Mouse (Mus musculus) kidney, embryonic 14.5 days (tissue): ENCODE data around the gene I830077J02Rik. TPM values are rescaled to one million over a fixed set of nuclear protein-coding genes. Genes with fewer than 3 reads are reported as not detected.

Experiments
- ATAC-seq: fragments of 200-750 bp; cut with Nextera tagmentation; 2 replicates; pipeline ENCODE4 v1.8.0; 2017; ENCODE audit warnings: moderate number of reproducible peaks, mild to moderate bottlenecking, moderate TSS enrichment, moderate library complexity; ENCODE audit not compliant: low FRiP score, low TSS enrichment
- H3K27ac ChIP-seq: fragments of 300-500 bp; sonication (generic); 2 replicates; pipeline ENCODE4 v1.5.1; 2014; ENCODE audit warnings: low read depth, mild to moderate bottlenecking, low read length, moderate library complexity, mixed read lengths
- H3K27me3 ChIP-seq: fragments of 300-500 bp; sonication (generic); 2 replicates; pipeline ENCODE4 v1.6.1; 2014; ENCODE audit warnings: mild to moderate bottlenecking, low read length; ENCODE audit not compliant: control insufficient read depth, insufficient read depth
- H3K36me3 ChIP-seq: fragments of 300-500 bp; sonication (generic); 2 replicates; pipeline ENCODE4 v1.6.1; 2014; ENCODE audit warnings: low read length, mixed read lengths; ENCODE audit not compliant: control insufficient read depth, insufficient read depth
- H3K4me1 ChIP-seq: fragments of 300-500 bp; sonication (generic); 2 replicates; pipeline ENCODE4 v1.6.1; 2014; ENCODE audit warnings: low read length, mixed read lengths; ENCODE audit not compliant: control insufficient read depth, insufficient read depth
- H3K4me2 ChIP-seq: fragments of 300-500 bp; sonication (generic); replicated peaks from 2 replicates; pipeline ENCODE4 v1.6.1; 2014; ENCODE audit warnings: low read depth, mild to moderate bottlenecking, low read length
- H3K4me3 ChIP-seq: fragments of 300-500 bp; sonication (generic); 2 replicates; pipeline ENCODE4 v1.5.1; 2014; ENCODE audit warnings: mild to moderate bottlenecking, low read length
- H3K9ac ChIP-seq: fragments of 300-500 bp; sonication (generic); 2 replicates; pipeline ENCODE4 v1.6.1; 2014; ENCODE audit warnings: low read depth, mild to moderate bottlenecking, low read length, moderate library complexity
- H3K9me3 ChIP-seq: fragments of 300-500 bp; sonication (generic); 2 replicates; pipeline ENCODE4 v1.6.1; 2016; ENCODE audit warnings: low read length; ENCODE audit not compliant: control insufficient read depth
- WGBS: fragments of 180-500 bp; shearing (Covaris S2); extraction: QIAGEN DNeasy Blood & Tissue Kit; methylation state at CpG from one replicate; pipeline ENCODE4 v1.1.7; 2014; 5-methylcytosine and 5-hydroxymethylcytosine counted together
- polyA plus RNA-seq: library from polyadenylated mRNA; unstranded; fragments of >200 nt; fragmentation: Nextera tagmentation; extraction: Ambion mirVana; gene quantifications from 2 replicates; pipeline ENCODE4 v1.2.1, GENCODE M21; 2014

The I830077J02Rik gene
- polyA plus RNA-seq, 1 experiment from 2014 or later = 0.70 TPM

GRCm38 (mm10) chr3:105892572-105893495 lies 39.6 kb downstream of the I830077J02Rik start:
- WGBS = 77% methylated on average over 19 of the region's 19 CpGs
- no peak for ATAC-seq

GRCm38 (mm10) chr3:105891760-105892571 lies 40.5 kb downstream of the I830077J02Rik start:
- H3K4me3 ChIP-seq = no peak overlapping the region
- no peaks in the 10 kb centered on the region for H3K9me3 ChIP-seq
- no peaks in the 10 kb centered on the region for H3K27me3 ChIP-seq
- H3K36me3 ChIP-seq = no peaks in the 10 kb centered on the region
- no peak overlapping the region for H3K4me2 ChIP-seq
- ATAC-seq = 0 out of 2 replicates have a peak, but pooled peaks have one; percentile 47
- WGBS = 64% methylated on average over 10 of the region's 10 CpGs
- no peak overlapping the region for H3K9ac ChIP-seq
- H3K4me1 ChIP-seq = peaks cover 16% of the 10 kb centered on the region; the same call in 1 of the 2 replicates
- H3K27ac ChIP-seq = peak overlapping the region; percentile 42; the same call in 1 of the 2 replicates

More at GRCm38 (mm10) chr3:105892572-105893495, 39.6 kb downstream of the I830077J02Rik start:
- Histone ChIP-seq H3K27me3 (no peaks in the 10 kb centered on the region), H3K4me1 (peaks cover 16% of the 10 kb centered on the region; the same call in 1 of the 2 replicates), H3K4me2 (no peak overlapping the region), H3K9me3 (no peaks in the 10 kb centered on the region), H3K9ac (no peak overlapping the region), H3K4me3 (no peak overlapping the region), H3K27ac (no peak overlapping the region; the same call in 1 of the 2 replicates), H3K36me3 (no peaks in the 10 kb centered on the region)

GRCm38 (mm10) chr3:105891141-105891540 lies 41.3 kb downstream of the I830077J02Rik start:
- H3K4me3 ChIP-seq = no peak overlapping the region
- H3K27ac ChIP-seq = no peak overlapping the region
- no peak overlapping the region for H3K9ac ChIP-seq
- no peaks in the 10 kb centered on the region for H3K36me3 ChIP-seq
- no peak overlapping the region for H3K4me2 ChIP-seq
- no peaks in the 10 kb centered on the region for H3K27me3 ChIP-seq
- ATAC-seq = no peak
- 45% methylated on average over 3 of the region's 3 CpGs for WGBS
- no peaks in the 10 kb centered on the region for H3K9me3 ChIP-seq
- H3K4me1 ChIP-seq = peaks cover 16% of the 10 kb centered on the region; the same call in 1 of the 2 replicates

GRCm38 (mm10) chr3:105890220-105890619 lies 42.2 kb downstream of the I830077J02Rik start:
- peaks cover 16% of the 10 kb centered on the region; the same call in 1 of the 2 replicates for H3K4me1 ChIP-seq
- H3K36me3 ChIP-seq = no peaks in the 10 kb centered on the region
- 68% methylated on average over 4 of the region's 4 CpGs for WGBS
- no peak overlapping the region for H3K9ac ChIP-seq
- no peak overlapping the region for H3K4me3 ChIP-seq
- H3K4me2 ChIP-seq = no peak overlapping the region
- no peak overlapping the region for H3K27ac ChIP-seq
- no peaks in the 10 kb centered on the region for H3K9me3 ChIP-seq
- H3K27me3 ChIP-seq = no peaks in the 10 kb centered on the region
- ATAC-seq = no peak

GRCm38 (mm10) chr3:105888961-105889360 lies 43.5 kb downstream of the I830077J02Rik start:
- H3K4me2 ChIP-seq = no peak overlapping the region
- H3K27ac ChIP-seq = no peak overlapping the region
- H3K9ac ChIP-seq = no peak overlapping the region
- WGBS = 86% methylated on average over 3 of the region's 3 CpGs
- ATAC-seq = no peak
- H3K36me3 ChIP-seq = no peaks in the 10 kb centered on the region
- H3K4me1 ChIP-seq = peaks cover 9% of the 10 kb centered on the region; the same call in 1 of the 2 replicates
- no peak overlapping the region for H3K4me3 ChIP-seq
- no peaks in the 10 kb centered on the region for H3K9me3 ChIP-seq
- H3K27me3 ChIP-seq = no peaks in the 10 kb centered on the region

GRCm38 (mm10) chr3:105883111-105883510 lies 49.4 kb downstream of the I830077J02Rik start:
- Histone ChIP-seq H3K9me3 (no peaks in the 10 kb centered on the region), H3K4me1 (no peaks in the 10 kb centered on the region), H3K9ac (no peak overlapping the region), H3K4me3 (no peak overlapping the region), H3K27ac (no peak overlapping the region), H3K36me3 (no peaks in the 10 kb centered on the region), H3K4me2 (no peak overlapping the region), H3K27me3 (no peaks in the 10 kb centered on the region)
- 93% methylated on average over 2 of the region's 2 CpGs for WGBS
- ATAC-seq = no peak

GRCm38 (mm10) chr3:105882105-105882504 lies 50.4 kb downstream of the I830077J02Rik start:
- Histone ChIP-seq H3K4me1 (no peaks in the 10 kb centered on the region), H3K9me3 (no peaks in the 10 kb centered on the region), H3K36me3 (no peaks in the 10 kb centered on the region), H3K27ac (no peak overlapping the region), H3K27me3 (no peaks in the 10 kb centered on the region), H3K4me3 (no peak overlapping the region), H3K9ac (no peak overlapping the region), H3K4me2 (no peak overlapping the region)
- ATAC-seq = no peak
- WGBS = 88% methylated on average over 7 of the region's 7 CpGs

- no peak for ATAC-seq
- Histone ChIP-seq H3K4me2 (no peak overlapping the region), H3K36me3 (no peaks in the 10 kb centered on the region), H3K4me1 (no peaks in the 10 kb centered on the region), H3K9me3 (no peaks in the 10 kb centered on the region), H3K27me3 (no peaks in the 10 kb centered on the region), H3K4me3 (no peak overlapping the region), H3K9ac (no peak overlapping the region), H3K27ac (no peak overlapping the region)
- WGBS = 49% methylated on average over 3 of the region's 3 CpGs
Observed at GRCm38 (mm10) chr3:105880419-105880818, 52.0 kb downstream of the I830077J02Rik start.
